Mouse (Mus musculus) midbrain, embryonic 15.5 days (tissue): Measurements from ENCODE around the gene Tmem80. TPM values are rescaled to one million over a fixed set of nuclear protein-coding genes. Genes with fewer than 3 reads are reported as not detected.
A peak's percentile ranks its signal among the peaks of the same experiment; 100 is the strongest.

Source experiments
- ATAC-seq: fragments of 200-750 bp; cut with Nextera tagmentation; replicated peaks from 2 replicates; pipeline ENCODE4 v1.8.0; 2017; ENCODE audit warnings: moderate TSS enrichment
- H3K27ac ChIP-seq: fragments of 300-500 bp; sonication (generic); 2 replicates; pipeline ENCODE4 v1.5.1; 2015; ENCODE audit warnings: mild to moderate bottlenecking, inconsistent platforms
- H3K27me3 ChIP-seq: fragments of 300-500 bp; sonication (generic); replicated peaks from 2 replicates; pipeline ENCODE4 v1.6.1; 2015; ENCODE audit warnings: inconsistent platforms
- H3K36me3 ChIP-seq: fragments of 300-500 bp; sonication (generic); replicated peaks from 2 replicates; pipeline ENCODE4 v1.6.1; 2015; ENCODE audit warnings: inconsistent platforms
- H3K4me1 ChIP-seq: fragments of 300-500 bp; sonication (generic); 2 replicates; pipeline ENCODE4 v1.6.1; 2015; ENCODE audit warnings: inconsistent platforms
- H3K4me2 ChIP-seq: fragments of 300-500 bp; sonication (generic); 2 replicates; pipeline ENCODE4 v1.6.1; 2015; ENCODE audit warnings: inconsistent platforms, mild to moderate bottlenecking, moderate library complexity
- H3K4me3 ChIP-seq: fragments of 300-500 bp; sonication (generic); 2 replicates; pipeline ENCODE4 v1.5.1; 2015; ENCODE audit warnings: mild to moderate bottlenecking, inconsistent platforms
- H3K9ac ChIP-seq: fragments of 300-500 bp; sonication (generic); 2 replicates; pipeline ENCODE4 v1.6.1; 2015; ENCODE audit warnings: mild to moderate bottlenecking, inconsistent platforms
- H3K9me3 ChIP-seq: fragments of 300-500 bp; sonication (generic); 2 replicates; pipeline ENCODE4 v1.6.1; 2016; ENCODE audit warnings: inconsistent platforms
- WGBS: fragments of 180-500 bp; shearing (Covaris S2); methylation state at CpG from one replicate; pipeline ENCODE4 v1.1.7; 2015; ENCODE audit warnings: mixed read lengths; 5-methylcytosine and 5-hydroxymethylcytosine counted together
- polyA plus RNA-seq: library from polyadenylated mRNA; unstranded; fragments of >200 nt; fragmentation: Nextera tagmentation; extraction: Ambion mirVana; gene quantifications from 2 replicates; pipeline ENCODE4 v1.2.1, GENCODE M21; 2015

Gene Tmem80
- polyA plus RNA-seq, 1 experiment from 2014 or later, result 63.3 TPM

DNA sequence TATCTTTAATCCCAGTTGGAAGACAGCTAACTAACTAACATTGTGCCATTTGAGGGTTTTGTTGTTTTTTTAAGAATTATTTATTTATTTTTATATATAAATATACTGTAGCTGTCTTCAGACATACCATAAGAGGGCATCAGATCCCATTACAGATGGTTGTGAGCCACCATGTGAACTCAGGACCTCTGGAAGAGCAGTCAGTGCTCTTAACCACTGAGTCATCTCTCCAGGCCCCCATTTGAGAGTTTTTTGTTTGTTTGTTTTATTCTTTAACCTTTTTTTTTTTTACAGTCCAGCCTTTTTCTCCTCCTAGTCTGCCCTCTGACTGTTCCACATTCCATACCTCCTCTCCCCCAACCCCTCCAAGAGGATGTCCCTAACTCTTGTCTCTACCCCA, 3.2 kb downstream of the Tmem80 start:
- Histone ChIP-seq H3K27ac (no peak overlapping the region), H3K4me3 (no peak overlapping the region), H3K9ac (no peak overlapping the region), H3K27me3 (no peaks in the 10 kb centered on the region), H3K9me3 (no peaks in the 10 kb centered on the region), H3K4me2 (no peak overlapping the region), H3K4me1 (peaks cover 22% of the 10 kb centered on the region), H3K36me3 (peaks cover 10% of the 10 kb centered on the region; the same call in 1 of the 2 replicates)
- no peak for ATAC-seq

DNA sequence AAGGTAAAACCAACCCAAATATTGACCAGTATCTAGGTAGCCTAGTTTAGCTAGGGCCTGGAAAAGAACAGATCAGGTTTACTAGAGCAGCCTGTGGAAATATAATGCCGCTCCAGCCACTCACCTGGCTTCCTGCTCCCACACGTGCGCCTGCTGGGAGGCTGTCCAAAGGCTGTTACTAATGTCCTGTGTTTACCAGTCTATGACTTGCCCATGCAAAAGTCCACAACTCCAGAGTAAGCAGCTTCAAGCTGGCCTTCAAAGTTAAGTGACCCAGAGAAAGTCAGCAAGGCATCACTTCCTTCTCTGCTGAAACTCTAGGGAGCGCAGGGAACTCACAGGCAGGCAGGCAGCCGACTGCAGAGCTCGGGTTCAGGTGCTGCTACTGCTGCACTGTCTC, 4.5 kb downstream of the Tmem80 start:
- H3K4me2 ChIP-seq, result no peak overlapping the region
- WGBS, result 87% methylated on average over 6 of the region's 6 CpGs
- H3K27ac ChIP-seq, result no peak overlapping the region

DNA sequence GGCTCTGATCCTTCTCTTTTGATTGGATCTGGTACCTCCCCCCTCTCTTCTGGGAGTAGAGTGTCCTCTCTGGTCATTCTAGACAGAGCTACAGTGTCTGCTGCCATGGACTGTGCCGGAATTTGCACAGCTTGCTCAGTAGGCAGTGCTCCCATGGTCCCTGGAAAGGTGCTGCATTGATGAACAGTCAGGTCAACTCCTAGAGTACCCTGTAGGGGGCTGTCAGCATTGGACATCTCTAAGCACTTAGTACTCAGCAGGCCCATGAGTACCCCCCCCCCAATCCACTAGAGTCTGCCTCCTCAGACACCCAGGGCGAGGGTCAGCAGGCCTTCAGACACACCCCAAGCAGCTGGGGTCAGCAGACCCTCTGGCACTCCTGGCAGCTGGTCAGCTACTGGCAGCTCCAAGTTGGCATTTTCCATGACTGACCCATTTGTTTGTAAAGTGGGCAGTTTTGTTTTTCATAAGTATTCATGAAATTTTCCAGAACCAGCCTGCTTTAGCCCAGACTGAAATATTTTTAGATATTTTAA, 7.6 kb downstream of the Tmem80 start:
- H3K4me1 ChIP-seq, result peaks cover 7% of the 10 kb centered on the region
- ATAC-seq, result no peak
- no peak overlapping the region for H3K4me2 ChIP-seq
- no peak overlapping the region for H3K4me3 ChIP-seq
- no peaks in the 10 kb centered on the region for H3K9me3 ChIP-seq
- H3K27ac ChIP-seq, result no peak overlapping the region
- H3K27me3 ChIP-seq, result peaks cover 6% of the 10 kb centered on the region; the same call in 1 of the 2 replicates
- 82% methylated on average over 2 of the region's 2 CpGs for WGBS
- H3K36me3 ChIP-seq, result peaks cover 10% of the 10 kb centered on the region; the same call in 1 of the 2 replicates
- H3K9ac ChIP-seq, result no peak overlapping the region

More for the DNA sequence above, 4.5 kb downstream of the Tmem80 start:
- H3K27me3 ChIP-seq, result no peaks in the 10 kb centered on the region
- no peaks in the 10 kb centered on the region for H3K9me3 ChIP-seq
- no peak overlapping the region for H3K4me3 ChIP-seq
- peaks cover 10% of the 10 kb centered on the region for H3K4me1 ChIP-seq
- ATAC-seq, result no peak
- H3K36me3 ChIP-seq, result peaks cover 10% of the 10 kb centered on the region; the same call in 1 of the 2 replicates
- H3K9ac ChIP-seq, result no peak overlapping the region

DNA sequence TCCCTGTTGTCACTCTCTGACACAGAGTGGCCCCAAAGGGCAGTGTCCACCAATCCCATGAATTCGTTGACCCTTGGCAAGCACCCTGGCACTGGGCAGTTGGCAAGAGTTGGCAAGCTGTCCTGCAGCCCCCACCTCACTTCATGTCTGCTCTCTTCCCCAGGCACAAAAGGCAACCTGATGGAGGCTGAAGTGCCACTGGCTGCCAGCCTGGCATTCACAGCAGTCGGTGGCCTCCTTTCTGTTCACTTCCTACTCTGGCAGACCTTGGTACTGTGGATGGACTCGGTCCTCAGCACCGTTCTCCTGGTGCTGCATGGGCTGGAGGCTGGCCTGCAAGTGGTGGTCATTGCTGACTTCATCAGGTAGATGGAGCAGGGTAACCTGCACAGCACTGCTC, 8.1 kb downstream of the Tmem80 start:
- Histone ChIP-seq H3K4me2 (no peak overlapping the region), H3K9me3 (no peaks in the 10 kb centered on the region), H3K27ac (no peak overlapping the region), H3K9ac (no peak overlapping the region), H3K4me3 (no peak overlapping the region), H3K4me1 (peaks cover 7% of the 10 kb centered on the region), H3K36me3 (peaks cover 10% of the 10 kb centered on the region; the same call in 1 of the 2 replicates), H3K27me3 (peaks cover 6% of the 10 kb centered on the region; the same call in 1 of the 2 replicates)
- no peak for ATAC-seq
- 94% methylated on average over 4 of the region's 4 CpGs for WGBS

DNA sequence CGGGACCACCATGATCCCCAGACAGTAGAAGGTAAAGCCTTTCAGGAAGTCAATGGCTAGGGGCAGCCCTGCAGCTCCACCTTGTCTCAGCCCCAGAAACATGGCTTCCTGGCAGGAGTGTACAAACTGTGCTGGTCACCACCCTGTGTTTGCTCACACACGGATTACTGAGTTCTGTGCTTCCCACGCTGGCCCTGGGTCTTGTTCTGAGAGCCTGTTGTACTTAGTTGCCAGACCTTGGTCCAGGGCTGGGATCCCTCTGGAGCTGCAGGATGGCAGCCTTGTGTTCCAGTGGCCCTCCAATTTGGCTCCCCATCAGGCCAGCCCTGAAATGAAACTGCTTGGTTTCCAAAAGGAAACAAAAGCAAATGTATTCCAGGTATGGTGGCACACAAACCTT, 8.8 kb downstream of the Tmem80 start:
- WGBS, result 80% methylated on average over 3 of the region's 3 CpGs
- ATAC-seq, result no peak

DNA sequence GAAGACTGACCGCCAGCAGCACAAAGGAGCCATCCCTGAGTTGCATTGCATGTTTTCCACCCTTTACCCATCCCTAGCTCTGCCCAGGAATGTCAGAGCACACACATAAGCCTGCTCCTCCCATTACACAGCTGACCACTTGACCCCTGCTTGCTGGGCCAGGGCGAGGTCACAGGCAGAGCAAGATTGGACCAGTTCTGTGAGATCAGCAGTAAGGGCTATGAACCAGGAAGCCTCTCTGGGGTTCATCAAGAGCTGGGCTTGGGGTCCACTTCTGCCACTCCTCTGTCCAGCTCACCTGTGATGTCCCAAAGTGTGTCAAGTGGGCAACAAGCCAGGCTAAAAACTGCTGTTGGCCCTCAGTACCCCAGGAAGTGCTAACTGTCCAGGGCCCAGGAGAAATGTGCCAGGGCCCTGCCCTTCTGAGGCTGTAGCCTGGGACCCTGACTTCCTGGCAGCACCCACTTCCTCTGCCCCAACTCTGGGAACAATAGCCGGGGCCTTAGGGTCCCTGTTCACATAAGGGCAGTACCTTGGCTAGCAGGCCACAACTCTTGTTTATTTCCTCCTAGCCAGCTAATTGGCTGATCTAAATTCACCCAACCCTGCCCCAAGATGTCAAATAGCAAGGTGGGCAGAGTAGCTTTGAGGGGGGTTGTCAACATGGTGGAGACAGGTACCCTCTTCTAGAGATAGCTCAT, 10.3 kb downstream of the Tmem80 start:
- Histone ChIP-seq H3K27ac (no peak overlapping the region), H3K4me2 (no peak overlapping the region), H3K4me3 (no peak overlapping the region), H3K9me3 (no peaks in the 10 kb centered on the region), H3K27me3 (peaks cover 9% of the 10 kb centered on the region; the same call in 1 of the 2 replicates), H3K9ac (no peak overlapping the region), H3K4me1 (peaks cover 7% of the 10 kb centered on the region), H3K36me3 (peaks cover 10% of the 10 kb centered on the region; the same call in 1 of the 2 replicates)
- WGBS, result 79% methylated on average over 3 of the region's 3 CpGs
- ATAC-seq, result no peak

More for the DNA sequence above, 8.8 kb downstream of the Tmem80 start:
- no peak overlapping the region for H3K4me3 ChIP-seq
- no peak overlapping the region for H3K9ac ChIP-seq
- peaks cover 7% of the 10 kb centered on the region for H3K4me1 ChIP-seq
- H3K9me3 ChIP-seq, result no peaks in the 10 kb centered on the region
- peaks cover 6% of the 10 kb centered on the region; the same call in 1 of the 2 replicates for H3K27me3 ChIP-seq
- no peak overlapping the region for H3K4me2 ChIP-seq
- peaks cover 10% of the 10 kb centered on the region; the same call in 1 of the 2 replicates for H3K36me3 ChIP-seq
- H3K27ac ChIP-seq, result no peak overlapping the region

DNA sequence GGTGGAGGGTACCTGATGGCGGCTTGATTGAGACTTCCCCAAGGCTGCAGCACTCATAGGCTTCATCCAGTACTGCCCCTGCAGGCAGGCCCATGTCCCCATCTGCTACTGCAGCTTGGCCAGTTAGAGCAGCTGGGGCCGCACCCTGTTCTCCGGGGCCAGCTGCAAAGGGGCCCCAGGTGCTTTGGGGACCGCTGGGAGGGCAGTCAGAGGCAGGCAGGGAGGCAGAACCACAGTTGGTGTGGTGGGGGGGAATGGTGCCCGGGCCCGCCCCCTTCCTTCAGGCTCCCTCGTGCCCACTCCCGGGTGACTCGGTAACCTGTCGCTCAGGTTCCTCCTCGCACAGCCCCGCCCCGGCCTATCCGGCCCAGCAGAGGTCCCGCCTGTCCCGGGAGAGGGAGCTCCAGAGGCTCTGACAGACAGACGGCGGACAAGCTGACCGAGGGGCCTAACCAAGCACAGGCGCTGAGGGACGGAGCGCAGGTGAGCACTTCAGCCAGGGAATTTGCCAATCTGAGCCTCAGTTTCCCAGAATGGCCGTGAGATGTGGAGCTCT, 11.1 kb downstream of the Tmem80 start, which contains the start of gene Eps8l2:
TSS of gene Eps8l2 (plus strand) at position 305 of the 556 bp plus-strand sequence.
- WGBS, result 5% methylated on average over 21 of the region's 23 CpGs
- Histone ChIP-seq H3K36me3 (peaks cover 6% of the 10 kb centered on the region; the same call in 1 of the 2 replicates), H3K9me3 (no peaks in the 10 kb centered on the region), H3K27ac (no peak within 1 kb of the TSS), H3K4me2 (peak within 1 kb of the TSS; percentile 34), H3K4me1 (peaks cover 7% of the 10 kb centered on the region), H3K27me3 (peaks cover 9% of the 10 kb centered on the region; the same call in 1 of the 2 replicates), H3K4me3 (no peak within 1 kb of the TSS), H3K9ac (no peak within 1 kb of the TSS)
- no peak; the same call in 1 of the 2 replicates for ATAC-seq

DNA sequence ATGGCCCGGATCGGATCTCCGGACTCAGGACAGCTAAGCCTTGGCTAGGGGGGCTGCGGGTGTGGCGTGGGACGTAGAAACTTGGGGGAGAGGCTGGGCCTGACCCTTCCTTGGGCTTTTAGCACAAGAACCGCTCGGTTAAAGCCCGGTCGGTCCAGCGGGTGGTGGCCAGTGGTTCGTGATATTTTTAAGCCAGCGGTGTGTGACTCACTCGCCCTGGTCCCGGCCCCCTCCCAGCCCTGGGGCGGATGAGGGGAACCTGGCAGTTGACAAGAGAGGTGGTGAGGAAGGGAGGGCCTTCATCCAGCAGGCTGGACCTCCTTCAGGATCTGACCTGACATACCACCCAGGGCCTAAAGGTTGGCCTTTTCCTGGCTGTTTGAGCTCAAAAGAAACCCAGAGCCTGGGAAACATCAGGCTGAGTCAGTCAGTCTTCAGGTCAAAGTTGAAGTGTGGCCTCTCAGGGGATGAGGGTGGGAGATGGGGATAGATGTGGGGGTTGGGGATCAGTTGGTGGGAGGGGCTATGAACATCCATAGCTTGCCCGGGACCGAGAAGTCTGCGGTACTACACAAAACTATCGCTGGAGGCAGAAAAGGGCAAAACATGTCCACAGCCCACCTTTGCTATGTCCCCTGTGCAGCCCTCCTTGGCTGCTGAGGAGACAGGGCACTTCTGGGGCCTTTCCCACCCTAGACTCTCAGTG, 11.8 kb downstream of the Tmem80 start:
- WGBS, result 41% methylated on average over 20 of the region's 20 CpGs
- H3K4me1 ChIP-seq, result peaks cover 7% of the 10 kb centered on the region
- no peaks in the 10 kb centered on the region for H3K9me3 ChIP-seq
- H3K4me2 ChIP-seq, result peak overlapping the region; percentile 34; the same call in 1 of the 2 replicates
- no peak overlapping the region for H3K4me3 ChIP-seq
- H3K9ac ChIP-seq, result no peak overlapping the region
- H3K36me3 ChIP-seq, result no peaks in the 10 kb centered on the region
- peaks cover 9% of the 10 kb centered on the region; the same call in 1 of the 2 replicates for H3K27me3 ChIP-seq
- H3K27ac ChIP-seq, result no peak overlapping the region
- ATAC-seq, result no peak

DNA sequence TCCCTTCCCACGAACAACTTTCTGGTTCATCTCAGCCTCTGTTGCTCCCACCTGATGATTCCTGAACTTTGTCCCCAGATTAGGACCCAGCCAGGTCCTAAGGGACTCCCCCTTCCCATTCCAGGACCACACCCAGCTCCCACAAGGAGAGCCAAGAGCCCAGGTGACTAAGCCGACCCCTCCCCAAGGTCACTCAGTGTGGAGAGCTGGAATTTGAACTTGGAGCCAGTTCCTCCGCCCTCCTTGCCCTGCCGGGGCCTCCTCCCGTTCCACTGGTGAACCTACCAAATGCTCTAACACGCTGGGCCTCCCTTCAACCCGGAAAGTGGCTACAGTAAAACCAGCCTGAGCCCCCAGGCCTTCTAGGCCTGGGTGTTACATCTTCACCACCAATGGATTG, 12.5 kb downstream of the Tmem80 start:
- no peak overlapping the region for H3K4me2 ChIP-seq
- H3K9me3 ChIP-seq, result no peaks in the 10 kb centered on the region
- no peak overlapping the region for H3K27ac ChIP-seq
- no peaks in the 10 kb centered on the region for H3K36me3 ChIP-seq
- no peak for ATAC-seq
- H3K9ac ChIP-seq, result no peak overlapping the region
- peaks cover 7% of the 10 kb centered on the region for H3K4me1 ChIP-seq
- peaks cover 9% of the 10 kb centered on the region; the same call in 1 of the 2 replicates for H3K27me3 ChIP-seq
- WGBS, result 84% methylated on average over 7 of the region's 7 CpGs
- no peak overlapping the region for H3K4me3 ChIP-seq

DNA sequence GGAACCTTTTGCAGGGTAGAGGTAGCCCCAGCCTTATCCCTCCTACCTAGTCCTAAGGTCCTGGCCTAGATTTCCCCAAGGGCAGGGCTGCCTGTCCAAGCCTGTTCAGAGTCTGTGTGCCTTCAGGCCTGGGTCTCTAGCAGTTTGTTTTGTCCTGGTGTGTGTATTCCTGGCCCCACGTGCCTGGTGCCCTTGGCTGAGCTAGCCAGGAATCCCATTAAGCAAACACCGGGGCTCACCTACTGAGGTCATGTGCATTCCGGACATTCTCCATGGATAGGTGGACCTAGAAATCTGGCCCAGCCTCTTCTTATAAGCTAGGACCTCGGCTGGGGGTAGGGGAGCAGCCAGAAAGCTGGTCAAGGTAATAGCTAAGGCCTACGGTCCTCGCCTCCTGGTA, 12.9 kb downstream of the Tmem80 start:
- H3K4me3 ChIP-seq, result no peak overlapping the region
- WGBS, result 77% methylated on average over 6 of the region's 6 CpGs
- no peaks in the 10 kb centered on the region for H3K9me3 ChIP-seq
- no peaks in the 10 kb centered on the region for H3K36me3 ChIP-seq
- ATAC-seq, result no peak
- H3K4me2 ChIP-seq, result no peak overlapping the region
- peaks cover 7% of the 10 kb centered on the region for H3K4me1 ChIP-seq
- no peak overlapping the region for H3K9ac ChIP-seq
- no peak overlapping the region for H3K27ac ChIP-seq
- H3K27me3 ChIP-seq, result peaks cover 9% of the 10 kb centered on the region; the same call in 1 of the 2 replicates

DNA sequence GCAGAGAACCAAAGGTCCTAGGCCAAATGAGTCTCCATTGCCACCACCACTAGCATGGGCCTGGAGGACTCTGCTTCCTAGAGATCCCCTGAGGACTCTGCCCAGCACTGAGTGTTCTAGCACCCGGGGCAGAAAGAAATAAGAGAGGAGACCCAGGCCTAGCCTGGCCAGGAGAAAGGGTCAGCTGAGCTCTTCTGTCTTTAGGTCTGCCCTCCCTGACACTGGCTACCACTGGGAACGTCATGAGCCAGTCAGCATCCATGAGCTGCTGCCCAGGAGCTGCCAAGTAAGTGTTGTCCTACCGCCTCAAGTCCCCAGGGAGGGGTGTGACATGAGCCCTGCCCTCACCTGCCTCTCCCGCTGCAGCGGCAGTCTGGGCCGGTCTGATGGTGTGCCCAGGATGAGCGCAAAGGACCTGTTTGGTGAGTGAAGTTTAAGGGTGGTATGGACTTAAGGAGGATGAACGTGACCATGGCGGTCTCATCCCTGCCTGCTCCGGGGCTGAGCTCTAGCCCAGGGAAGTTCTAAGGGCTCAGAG, 14.2 kb downstream of the Tmem80 start:
- H3K9me3 ChIP-seq, result no peaks in the 10 kb centered on the region
- no peak overlapping the region for H3K9ac ChIP-seq
- no peaks in the 10 kb centered on the region for H3K36me3 ChIP-seq
- WGBS, result 88% methylated on average over 10 of the region's 10 CpGs
- H3K4me1 ChIP-seq, result peaks cover 7% of the 10 kb centered on the region
- ATAC-seq, result no peak
- peaks cover 9% of the 10 kb centered on the region; the same call in 1 of the 2 replicates for H3K27me3 ChIP-seq
- H3K27ac ChIP-seq, result no peak overlapping the region
- no peak overlapping the region for H3K4me3 ChIP-seq
- H3K4me2 ChIP-seq, result no peak overlapping the region

DNA sequence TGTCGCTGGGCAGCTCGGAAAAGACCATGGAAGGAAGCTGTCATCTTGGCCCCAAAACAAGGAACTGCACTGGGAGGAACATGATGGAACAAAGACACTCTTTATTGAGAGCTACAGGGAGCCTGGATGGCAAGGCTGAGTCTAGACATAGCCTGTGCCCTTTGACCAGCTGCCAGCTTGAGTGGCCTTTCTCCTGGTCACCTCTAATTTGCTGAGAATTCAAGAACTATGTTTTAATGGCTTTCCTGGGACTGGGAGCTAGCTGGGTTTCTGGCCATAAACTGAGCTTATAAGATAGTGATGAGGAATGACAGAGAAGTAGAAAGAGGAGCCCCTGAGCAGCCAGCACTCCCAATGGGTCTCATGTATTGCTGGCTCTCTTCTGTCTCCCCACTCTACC, 15.7 kb downstream of the Tmem80 start:
- H3K4me3 ChIP-seq, result no peak overlapping the region
- H3K9me3 ChIP-seq, result no peaks in the 10 kb centered on the region
- peaks cover 7% of the 10 kb centered on the region for H3K4me1 ChIP-seq
- H3K27ac ChIP-seq, result no peak overlapping the region
- 53% methylated on average over 2 of the region's 2 CpGs for WGBS
- no peak overlapping the region for H3K9ac ChIP-seq
- no peaks in the 10 kb centered on the region for H3K36me3 ChIP-seq
- peaks cover 7% of the 10 kb centered on the region; the same call in 1 of the 2 replicates for H3K27me3 ChIP-seq
- ATAC-seq, result no peak
- H3K4me2 ChIP-seq, result no peak overlapping the region
